Mouse (Mus musculus): ENCODE data around the gene Cpvl.

DNA sequence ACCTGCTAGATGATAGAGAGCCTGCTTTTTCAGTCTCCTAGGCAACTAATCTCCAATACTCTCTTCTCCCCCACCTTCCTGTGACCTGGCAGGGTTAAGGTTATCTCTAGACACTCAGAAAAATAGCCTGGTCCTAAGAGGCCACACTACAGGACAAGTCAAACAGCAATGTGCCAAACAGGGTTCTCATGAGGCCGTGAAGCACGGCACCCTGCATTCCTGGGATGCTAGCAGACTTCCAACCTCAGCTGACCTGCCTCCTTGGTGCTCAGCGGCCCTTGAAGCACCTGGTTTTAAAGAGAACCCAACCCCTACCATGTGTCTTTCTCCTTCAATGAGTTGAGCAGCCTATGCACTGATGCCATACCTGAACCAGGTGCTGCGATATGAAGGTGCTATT, 22.0 kb downstream of the Cpvl start:
- no peak for TF ChIP-seq POLR2A (IDR thresholded peaks at IDR 0.05; ENCODE audit: extremely low read depth, insufficient read depth, low read length)
- TF ChIP-seq CTCF (IDR thresholded peaks at IDR 0.05; ENCODE audit: low read depth, low read length) = no peak
